Mouse (Mus musculus) T-helper 1 cell (primary cell): Measurements from ENCODE around the gene Frmd4a.

Experiments used
- in situ Hi-C: fragments of 300-600 bp; cut with MboI, MseI; formaldehyde crosslinking; loops from one replicate; pipeline ENCODE4 v1.15.1; 2025; ENCODE audit warnings: high pct_unique_total_duplicates

Gene Frmd4a

DNA sequence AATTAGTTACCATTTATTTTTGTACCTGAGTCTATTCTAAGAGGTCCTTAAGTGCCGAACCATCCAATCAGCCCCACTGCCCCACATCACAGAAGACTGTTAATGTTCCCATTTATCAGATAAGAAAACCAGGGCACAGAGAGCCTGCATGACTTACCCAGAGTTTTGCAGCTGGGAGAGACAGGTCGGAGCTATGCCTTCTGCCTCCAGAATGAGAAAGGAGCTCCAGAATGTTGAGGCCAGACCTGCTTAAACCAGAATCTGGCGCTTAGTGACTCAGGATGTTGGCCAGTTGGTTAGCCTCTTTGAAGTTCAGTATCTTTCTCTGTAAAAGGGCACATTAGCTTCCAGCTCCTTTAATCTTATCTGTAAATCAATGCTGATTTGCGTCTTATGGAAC is 422.4 kb downstream of the Frmd4a start:
- in situ Hi-C loops, result no loop called here

GRCm38 (mm10) chr2:4441840-4442239 is 424.3 kb downstream of the Frmd4a start:
- in situ Hi-C loops, result no loop called here

- in situ Hi-C loops, result loop anchor here (5.0 kb wide), 1 partner anchor 72 kb away; no protein-coding TSS in a partner anchor
Measured at GRCm38 (mm10) chr2:4444740-4445139, 427.2 kb downstream of the Frmd4a start.

DNA sequence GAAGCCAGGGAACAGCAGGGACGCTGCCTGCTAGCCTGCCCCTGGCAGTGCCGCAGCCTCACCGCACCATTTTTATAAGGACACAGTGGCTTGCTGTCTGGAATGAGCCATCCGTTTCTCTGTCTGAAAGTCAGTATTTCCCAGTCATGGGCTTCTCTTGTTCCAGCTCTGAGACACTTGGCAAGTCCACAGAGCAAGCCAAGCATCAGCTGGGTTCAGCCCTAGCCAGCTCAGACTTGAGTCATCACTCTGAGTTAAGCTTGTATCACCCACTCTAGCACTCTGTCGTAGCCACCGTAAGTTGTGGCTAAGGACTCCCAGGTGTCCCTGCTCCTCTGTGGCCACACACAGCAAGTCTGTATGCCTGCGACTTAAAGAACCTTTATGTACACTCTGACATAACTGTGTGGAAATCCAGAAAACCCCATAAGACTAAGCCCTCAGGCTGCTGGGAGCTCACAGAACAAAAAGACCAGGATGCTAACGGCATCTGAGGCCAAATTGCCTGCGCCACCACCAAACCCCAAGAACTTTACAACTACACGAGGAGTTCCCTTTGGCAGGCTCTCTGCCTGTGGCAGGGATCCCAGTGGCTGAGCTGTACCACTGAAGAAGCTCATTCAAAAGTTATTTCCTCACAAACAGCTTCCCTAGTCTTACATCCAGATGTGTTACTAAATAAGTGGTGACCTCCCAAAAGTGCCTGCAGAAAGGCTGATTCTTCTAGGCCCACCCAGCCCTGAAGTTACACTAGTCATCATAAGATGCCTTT is 428.3 kb downstream of the Frmd4a start:
- in situ Hi-C loops, result loop anchor here (5.0 kb wide), 1 partner anchor 74 kb away; no protein-coding TSS in a partner anchor

- in situ Hi-C loops, result loop anchor here (5.0 kb wide), 1 partner anchor 78 kb away; no protein-coding TSS in a partner anchor
Measured at GRCm38 (mm10) chr2:4449860-4450480, 432.5 kb downstream of the Frmd4a start.

GRCm38 (mm10) chr2:4452590-4453400 is 435.3 kb downstream of the Frmd4a start:
- in situ Hi-C loops, result no loop called here

GRCm38 (mm10) chr2:4455097-4456025 is 437.8 kb downstream of the Frmd4a start:
- in situ Hi-C loops, result no loop called here

- in situ Hi-C loops, result no loop called here
Measured at GRCm38 (mm10) chr2:4460897-4461296, 443.4 kb downstream of the Frmd4a start.

DNA sequence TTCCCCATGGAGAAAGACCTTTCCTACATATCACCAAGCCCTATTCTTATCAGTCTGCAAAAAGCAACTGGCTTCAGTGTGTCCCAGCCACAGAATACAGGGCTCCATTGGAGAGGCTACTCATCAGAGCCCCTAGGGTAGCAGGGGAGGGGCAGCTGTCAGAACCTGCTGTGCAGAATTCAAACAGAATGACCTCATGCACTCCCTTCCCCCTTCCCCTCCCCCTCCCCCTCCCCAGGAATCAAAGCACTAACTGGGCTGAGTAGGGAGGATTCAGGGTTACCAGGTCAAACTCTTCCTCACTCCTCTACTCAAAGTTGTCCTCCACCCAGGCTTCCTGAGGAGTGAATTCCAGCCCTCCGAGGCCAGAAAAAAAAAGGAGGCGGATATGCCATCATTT is 444.0 kb downstream of the Frmd4a start:
- in situ Hi-C loops, result no loop called here

DNA sequence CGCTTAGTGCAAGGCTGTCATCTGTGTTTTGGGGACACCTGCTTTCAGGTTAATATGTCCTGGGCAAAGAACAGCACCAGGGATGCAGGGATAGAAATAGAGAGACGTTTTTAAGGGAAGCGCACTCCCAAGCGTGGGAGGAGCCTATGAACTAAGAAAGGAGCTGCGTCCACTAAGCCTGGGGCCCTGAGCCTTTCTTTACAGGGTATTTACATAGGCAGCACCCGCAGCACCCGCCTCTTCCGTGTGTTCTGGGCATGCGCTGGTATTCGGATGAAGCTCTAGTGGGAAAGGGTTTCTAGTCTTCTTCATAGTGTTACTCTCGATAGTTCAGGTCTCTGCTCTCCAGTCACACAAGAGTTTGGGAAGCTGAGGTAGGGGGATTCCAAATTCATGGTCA is 445.0 kb downstream of the Frmd4a start:
- in situ Hi-C loops, result no loop called here

DNA sequence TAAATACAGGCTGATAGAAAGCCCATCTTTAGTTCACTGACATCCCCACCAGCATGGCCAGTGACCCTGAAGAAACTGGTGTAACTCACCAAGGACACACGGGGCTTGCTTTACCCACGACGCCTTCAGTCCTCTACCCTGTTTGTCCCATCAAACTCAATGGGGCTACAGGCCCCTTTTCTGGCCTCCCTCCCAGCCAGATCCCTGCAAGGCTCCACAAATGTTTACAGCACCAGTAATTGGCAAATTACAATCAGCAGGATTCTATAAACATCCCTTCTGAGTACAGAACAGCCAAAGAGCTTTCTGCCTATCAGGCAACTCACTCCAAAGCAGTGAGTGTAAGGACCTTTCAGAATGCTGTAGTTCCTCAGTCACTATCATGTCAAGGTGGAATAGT is 448.6 kb downstream of the Frmd4a start:
- in situ Hi-C loops, result no loop called here

DNA sequence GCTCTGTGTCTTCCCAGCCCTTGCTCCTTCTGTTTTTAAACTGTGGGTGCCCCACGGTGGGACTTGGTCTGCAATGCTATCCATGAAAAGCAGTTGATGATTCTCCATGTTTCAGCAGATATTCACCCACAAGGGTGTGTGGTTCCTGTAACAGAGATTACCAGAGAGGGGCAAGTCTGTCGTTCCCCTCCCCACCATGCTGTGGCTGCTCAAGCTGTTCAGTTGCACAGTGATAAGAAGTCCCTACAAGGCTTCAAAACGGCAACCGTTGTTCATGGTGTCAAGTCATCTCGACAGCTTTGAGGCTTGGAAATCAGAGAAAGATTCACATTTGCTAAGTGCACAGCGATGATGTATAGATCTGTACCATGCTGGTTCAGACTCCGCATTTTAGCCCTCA is 449.8 kb downstream of the Frmd4a start:
- in situ Hi-C loops, result no loop called here

- in situ Hi-C loops, result no loop called here
Measured at GRCm38 (mm10) chr2:4472760-4473480, 455.4 kb downstream of the Frmd4a start.

DNA sequence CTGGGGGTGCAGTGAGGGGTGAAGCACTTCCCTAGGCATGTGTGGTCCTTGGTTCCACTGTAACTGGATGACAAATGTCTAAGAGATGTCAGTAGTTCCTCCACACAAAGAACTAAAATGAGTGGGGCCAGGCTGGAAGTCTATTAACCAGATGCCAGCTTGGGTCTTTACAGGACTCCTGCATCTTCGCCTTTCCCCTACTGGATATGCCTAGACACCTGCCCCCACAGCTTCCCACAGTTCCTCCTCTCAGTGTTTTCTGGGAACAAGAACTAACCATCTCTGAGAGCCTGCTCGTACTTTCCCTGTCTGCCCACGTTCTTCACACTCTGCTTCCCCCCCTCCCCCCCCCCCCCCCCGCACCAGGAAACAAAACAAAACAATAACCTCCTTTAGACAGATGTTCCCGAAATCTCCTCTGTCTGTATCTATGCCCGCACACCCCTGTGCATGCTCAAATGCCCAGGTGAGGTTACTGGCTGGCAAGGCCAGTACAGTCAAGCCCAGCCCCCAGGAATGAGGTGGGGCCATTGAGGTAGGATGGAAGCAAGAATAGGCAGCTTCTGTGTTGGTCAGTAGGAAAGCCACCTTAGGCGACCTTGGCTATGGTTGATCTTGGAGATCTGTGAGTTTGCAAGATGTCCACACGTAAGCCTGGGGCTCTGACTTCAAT is 456.5 kb downstream of the Frmd4a start:
- in situ Hi-C loops, result no loop called here

- in situ Hi-C loops, result no loop called here
Measured at GRCm38 (mm10) chr2:4474539-4474937, 457.0 kb downstream of the Frmd4a start.

GRCm38 (mm10) chr2:4475991-4476390 is 458.5 kb downstream of the Frmd4a start:
- in situ Hi-C loops, result no loop called here

DNA sequence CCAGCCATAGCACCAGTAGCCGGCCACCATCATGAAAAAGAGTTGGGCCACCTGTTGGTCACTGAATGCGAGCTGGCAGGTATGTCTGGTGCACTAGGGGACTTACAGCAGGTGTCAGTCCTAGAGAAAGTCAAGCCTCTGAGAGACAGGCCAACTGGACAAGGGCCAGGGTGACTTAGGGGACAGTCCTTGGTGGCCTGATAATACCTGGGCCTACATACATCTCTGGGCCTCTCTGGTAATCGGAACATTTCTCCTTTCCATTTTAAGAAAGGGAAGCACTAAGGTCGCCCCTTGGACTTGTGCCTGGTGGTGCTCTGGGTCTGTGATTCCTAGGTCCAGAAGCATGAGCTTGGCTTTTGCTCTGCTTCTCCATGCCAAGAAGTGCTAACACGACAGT is 459.1 kb downstream of the Frmd4a start:
- in situ Hi-C loops, result no loop called here

- in situ Hi-C loops, result no loop called here
Measured at GRCm38 (mm10) chr2:4477311-4477710, 459.8 kb downstream of the Frmd4a start.

DNA sequence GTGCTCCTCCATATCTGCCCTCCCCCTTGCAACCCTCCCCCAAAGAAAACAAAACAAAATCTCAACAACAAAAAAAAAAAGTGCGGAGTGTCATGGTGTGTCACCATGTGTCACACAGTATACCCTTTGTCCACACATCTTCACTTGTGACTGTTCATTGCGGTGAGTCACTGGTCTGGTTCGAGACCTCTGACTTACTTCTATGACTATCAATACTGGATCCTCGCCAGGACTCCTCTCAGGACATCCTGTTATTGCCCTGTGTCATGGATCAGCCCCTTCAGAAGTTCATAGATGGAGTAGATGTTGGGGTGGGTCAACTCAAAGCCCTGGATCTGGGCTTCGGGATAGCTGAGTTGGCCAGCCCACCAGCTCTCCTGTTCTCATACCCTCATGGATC is 462.7 kb downstream of the Frmd4a start:
- in situ Hi-C loops, result loop anchor here (10.0 kb wide), 1 partner anchor 685 kb away; no protein-coding TSS in a partner anchor

- in situ Hi-C loops, result loop anchor here (10.0 kb wide), 1 partner anchor 686 kb away; no protein-coding TSS in a partner anchor
Measured at GRCm38 (mm10) chr2:4481154-4481553, 463.6 kb downstream of the Frmd4a start.
